Mouse (Mus musculus) Patski (cell line): ENCODE data around the gene Ctdsp2. TPM values are rescaled to one million over a fixed set of nuclear protein-coding genes. Genes with fewer than 3 reads are reported as not detected.
A peak's percentile ranks its signal among the peaks of the same experiment; 100 is the strongest.

ENCODE experiments used
- ATAC-seq: fragments of 100-300 bp; one replicate; pipeline ENCODE4 v1.8.0; 2021
- CTCF ChIA-PET: fragments of 350-600 bp; sonication (Branson Sonifier 250); formaldehyde crosslinking; loops from one replicate; lab custom pipeline; 2022; ENCODE audit warnings: inconsistent platforms; lab: Charles Lee
- POLR2A ChIA-PET: fragments of 350-600 bp; sonication (Branson Sonifier 250); formaldehyde crosslinking; loops from one replicate; lab custom pipeline; 2022; ENCODE audit warnings: antibody characterized with exemption, inconsistent platforms; lab: Charles Lee
- DNase-seq: peaks from one replicate; pipeline ENCODE4 v3.0.0-alpha.2; 2011; ENCODE audit warnings: low read depth, low spot score
- H3K27me3 ChIP-seq: fragments of 371-371 bp; one replicate; pipeline ENCODE4 v1.5.1; 2021
- CTCF ChIP-seq: fragments of 100-300 bp; IDR thresholded peaks from one replicate; pipeline ENCODE4 v1.5.1; 2021
- in situ Hi-C: fragments of 300-500 bp; cut with MboI; formaldehyde crosslinking; loops from 3 replicates; pipeline ENCODE4 v1.11.1; 2018; ENCODE audit warnings: low pct_unique_long_range_greater_than_20kb, mixed read lengths
- polyA plus RNA-seq: library from polyadenylated mRNA; unstranded; gene quantifications from one replicate; pipeline ENCODE4 v1.2.3, GENCODE M21; 2021

Gene Ctdsp2
- polyA plus RNA-seq, 1 experiment from 2014 or later, result 101 TPM

GRCm38 (mm10) chr10:127002056-127002455 is 23.5 kb downstream of the Ctdsp2 start:
- CTCF ChIA-PET, result interaction anchor here (1.1 to 1.6 kb wide), 4 partner anchors 16 to 83 kb away, joined by 3 to 4 read pairs (median 3); partner anchors contain the start of gene Tsfm

GRCm38 (mm10) chr10:127002765-127003164 is 24.2 kb downstream of the Ctdsp2 start:
- ATAC-seq (no peak), DNase-seq (no peak)
- POLR2A ChIA-PET, result interaction anchor here (0.8 kb wide), 1 partner anchor 12 kb away, joined by 3 read pairs; no protein-coding TSS in a partner anchor
- CTCF ChIA-PET, result interaction anchor here (1.1 to 1.9 kb wide), 4 partner anchors 10 to 84 kb away, joined by 3 to 4 read pairs (median 4); partner anchors contain the start of gene Tsfm
- H3K27me3 ChIP-seq, result no peaks in the 10 kb centered on the region
- in situ Hi-C loops, result no loop called here
- no peak for TF ChIP-seq CTCF

More at GRCm38 (mm10) chr10:127002056-127002455, 23.5 kb downstream of the Ctdsp2 start:
- POLR2A ChIA-PET, result interaction anchor here (0.6 to 2.0 kb wide), 3 partner anchors 12 to 102 kb away, joined by 3 to 7 read pairs (median 4); no protein-coding TSS in a partner anchor
- no peak for TF ChIP-seq CTCF
- in situ Hi-C loops, result no loop called here
- DNase-seq, result no peak
- H3K27me3 ChIP-seq, result no peaks in the 10 kb centered on the region
- ATAC-seq, result no peak

GRCm38 (mm10) chr10:127003334-127003733 is 24.8 kb downstream of the Ctdsp2 start:
- ChIA-PET CTCF (interaction anchor here (1.9 kb wide), 1 partner anchor 11 kb away, joined by 4 read pairs; no protein-coding TSS in a partner anchor), POLR2A (no interaction called here)
- peak; percentile 29 for ATAC-seq
- no peaks in the 10 kb centered on the region for H3K27me3 ChIP-seq
- DNase-seq, result no peak
- TF ChIP-seq CTCF, result no peak
- in situ Hi-C loops, result no loop called here

- POLR2A ChIA-PET, result no interaction called here
These were observed 25.3 kb downstream of the Ctdsp2 start for GRCm38 (mm10) chr10:127003806-127004205.

GRCm38 (mm10) chr10:127016488-127016887 is 38.0 kb downstream of the Ctdsp2 start:
- no peaks in the 10 kb centered on the region for H3K27me3 ChIP-seq
- no peak for DNase-seq
- POLR2A ChIA-PET, result no interaction called here
- ATAC-seq, result no peak
- in situ Hi-C loops, result no loop called here
- TF ChIP-seq CTCF, result no peak
- CTCF ChIA-PET, result interaction anchor here (1.7 kb wide), 1 partner anchor 11 kb away, joined by 5 read pairs; no protein-coding TSS in a partner anchor

More at GRCm38 (mm10) chr10:127003806-127004205, 25.3 kb downstream of the Ctdsp2 start:
- H3K27me3 ChIP-seq, result no peaks in the 10 kb centered on the region
- TF ChIP-seq CTCF, result no peak
- CTCF ChIA-PET, result interaction anchor here (1.9 kb wide), 1 partner anchor 11 kb away, joined by 4 read pairs; no protein-coding TSS in a partner anchor
- in situ Hi-C loops, result no loop called here
- ATAC-seq, result no peak
- no peak for DNase-seq

GRCm38 (mm10) chr10:127017071-127017470 is 38.6 kb downstream of the Ctdsp2 start:
- H3K27me3 ChIP-seq, result no peaks in the 10 kb centered on the region
- ATAC-seq (no peak), DNase-seq (no peak)
- CTCF ChIA-PET, result interaction anchor here (1.1 to 1.7 kb wide), 4 partner anchors 11 to 15 kb away, joined by 3 to 5 read pairs (median 3); no protein-coding TSS in a partner anchor
- POLR2A ChIA-PET, result no interaction called here
- in situ Hi-C loops, result no loop called here
- no peak for TF ChIP-seq CTCF

GRCm38 (mm10) chr10:127018422-127018821 is 39.9 kb downstream of the Ctdsp2 start:
- H3K27me3 ChIP-seq, result no peaks in the 10 kb centered on the region
- no peak for TF ChIP-seq CTCF
- POLR2A ChIA-PET, result interaction anchor here (0.9 kb wide), 1 partner anchor 9 kb away, joined by 4 read pairs; no protein-coding TSS in a partner anchor
- no peak for DNase-seq
- ATAC-seq, result no peak
- in situ Hi-C loops, result no loop called here
- CTCF ChIA-PET, result interaction anchor here (1.4 to 1.6 kb wide), 2 partner anchors 12 to 17 kb away, joined by 3 read pairs; no protein-coding TSS in a partner anchor

- peak; percentile 99 for TF ChIP-seq CTCF
- ATAC-seq, result peak; percentile 75
- ChIA-PET POLR2A (interaction anchor here (1.0 to 3.9 kb wide), 4 partner anchors 11 to 115 kb away, joined by 3 to 19 read pairs (median 3); partner anchors contain the start of genes Eef1akmt3 and Mettl1), CTCF (interaction anchor here (0.7 to 2.9 kb wide), 17 partner anchors 9 to 128 kb away, joined by 3 to 14 read pairs (median 4); partner anchors contain the start of genes Eef1akmt3 and Mettl1)
- DNase-seq, result peak; percentile 43
- H3K27me3 ChIP-seq, result no peaks in the 10 kb centered on the region
- in situ Hi-C loops, result loop anchor here (10.0 kb wide), 1 partner anchor 116 kb away; no protein-coding TSS in a partner anchor
These were observed 52.1 kb downstream of the Ctdsp2 start, which contains the start of gene Tsfm for GRCm38 (mm10) chr10:127030336-127031296. TSS of gene Tsfm (minus strand) at chr10:127030840.

GRCm38 (mm10) chr10:127033301-127033741 is 54.8 kb downstream of the Ctdsp2 start:
- TF ChIP-seq CTCF, result no peak
- POLR2A ChIA-PET, result no interaction called here
- CTCF ChIA-PET, result no interaction called here
- in situ Hi-C loops, result loop anchor here (10.0 kb wide), 1 partner anchor 119 kb away; no protein-coding TSS in a partner anchor
- DNase-seq (no peak), ATAC-seq (no peak)
- no peaks in the 10 kb centered on the region for H3K27me3 ChIP-seq

GRCm38 (mm10) chr10:127036273-127036672 is 57.8 kb downstream of the Ctdsp2 start:
- TF ChIP-seq CTCF, result no peak
- ATAC-seq (no peak), DNase-seq (no peak)
- POLR2A ChIA-PET, result no interaction called here
- no peaks in the 10 kb centered on the region for H3K27me3 ChIP-seq
- in situ Hi-C loops, result loop anchor here (10.0 kb wide), 1 partner anchor 121 kb away; no protein-coding TSS in a partner anchor
- CTCF ChIA-PET, result interaction anchor here (0.6 kb wide), 1 partner anchor 118 kb away, joined by 3 read pairs; no protein-coding TSS in a partner anchor
